Mouse (Mus musculus) ES-Bruce4 (cell line): ENCODE measurements at regions not wholly inside any gene's neighbourhood (a gene's known extent, or its start where the extent isn't known, plus 50 kb on each side); places are given as distances from the start of the nearest gene placed in this dataset.

ENCODE experiments used
- CTCF ChIP-seq: IDR thresholded peaks from one replicate; pipeline ENCODE4 v1.8.1; 2011; ENCODE audit warnings: low read depth, low read length
- POLR2A ChIP-seq: IDR thresholded peaks from one replicate; pipeline ENCODE4 v1.8.1; 2011; ENCODE audit warnings: low read length; ENCODE audit not compliant: insufficient read depth

DNA sequence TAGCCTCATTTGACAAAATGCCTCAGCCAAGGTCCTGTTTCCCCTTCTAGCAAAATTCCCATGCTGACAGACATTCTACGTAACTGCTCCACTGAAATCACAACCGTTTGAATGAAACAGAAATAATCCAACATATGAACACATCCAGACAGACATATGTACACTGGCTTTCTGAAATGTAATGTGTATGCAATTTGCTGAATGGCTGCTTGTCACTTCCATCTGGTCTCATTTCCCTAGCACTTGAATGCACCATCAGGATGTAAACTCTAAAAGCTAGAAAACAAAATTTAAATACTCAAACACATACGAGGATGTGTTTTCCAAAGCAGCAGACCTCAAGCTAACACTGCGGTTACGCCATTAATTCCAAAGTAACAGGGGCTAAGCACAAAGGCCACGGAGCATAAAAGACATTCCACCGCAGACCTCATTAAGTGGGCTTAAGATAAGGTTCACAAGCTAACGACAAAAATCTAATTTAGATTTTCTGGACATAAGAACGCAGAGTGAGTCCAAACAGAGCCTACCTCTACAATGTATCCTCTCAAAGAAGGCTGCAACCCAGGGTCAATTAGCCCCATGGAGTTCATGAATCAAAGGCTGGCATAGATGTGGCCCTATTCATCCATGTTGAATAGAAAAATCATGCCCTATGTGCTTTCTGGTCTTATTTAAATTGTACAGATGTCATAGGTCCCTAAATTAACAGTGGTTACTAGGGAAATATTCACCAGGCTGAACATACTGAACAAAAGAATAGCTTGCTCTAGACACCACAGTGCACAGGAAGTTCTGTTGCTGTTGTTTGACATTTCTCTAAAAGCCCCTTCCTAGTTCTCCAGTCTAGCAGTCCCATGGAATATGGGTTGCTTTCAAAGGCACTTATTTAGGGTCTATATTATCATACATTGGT, 630.5 kb downstream of the Nedd1 start:
- no peak for TF ChIP-seq POLR2A
- no peak for TF ChIP-seq CTCF
